Mouse (Mus musculus): Measurements from ENCODE around the gene Kcnip2. TPM values are rescaled to one million over a fixed set of nuclear protein-coding genes. Genes with fewer than 3 reads are reported as not detected.
"Not testable (repeated sequence)": the region's sequence is repeated elsewhere in the genome, so short reads cannot be mapped to it uniquely, and the experiment has no call there.

The Kcnip2 gene
- total and polyA plus RNA-seq, 2 experiments from 2014 or later, result 17.8 to 30.3 TPM

- H3K27ac ChIP-seq, result no peak overlapping the region
Observed at GRCm38 (mm10) chr19:45812673-45813252, 3.1 kb downstream of the Kcnip2 start.

DNA sequence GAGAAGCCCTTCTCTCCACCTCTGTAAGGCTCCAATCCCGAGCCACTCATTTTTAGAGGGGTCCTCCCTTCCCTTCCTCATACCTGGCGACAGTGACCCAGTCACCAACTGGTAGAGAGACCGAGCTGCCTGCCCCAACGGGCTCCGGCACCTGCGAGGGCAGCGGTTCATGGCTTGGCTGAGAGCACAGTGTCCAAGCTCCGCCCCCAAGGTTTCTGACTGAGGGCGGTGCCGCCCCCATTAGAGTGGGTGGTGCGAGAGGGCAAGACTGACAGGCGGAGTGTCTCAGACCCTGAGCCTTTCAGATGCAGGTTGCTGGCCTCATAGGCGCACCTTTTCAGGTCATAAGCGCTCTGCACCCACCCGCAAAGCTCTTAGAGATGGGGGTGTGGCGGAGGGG lies 3.7 kb downstream of the Kcnip2 start:
- peak overlapping the region; percentile 44 for H3K9ac ChIP-seq (replicated peaks; ENCODE audit: low read length)
- peak overlapping the region; percentile 67 for H3K4me2 ChIP-seq (ENCODE audit: low read depth, low read length)
- peak; percentile 38 for DNase-seq (ENCODE audit: low spot score)
- H3K27me3 ChIP-seq (ENCODE audit: insufficient read depth, low read length), result no peaks in the 10 kb centered on the region
- H3K9me3 ChIP-seq (ENCODE audit: low read length), result no peaks in the 10 kb centered on the region
- no peak for TF ChIP-seq CTCF (IDR thresholded peaks at IDR 0.05; ENCODE audit: low read depth)
- peak overlapping the region; percentile 32 for H3K4me3 ChIP-seq (ENCODE audit: low read length)
- no peaks in the 10 kb centered on the region for H3K36me3 ChIP-seq (ENCODE audit: insufficient read depth, low read length)
- ATAC-seq, result no peak
- no peak overlapping the region for H3K27ac ChIP-seq
- 0 out of 2 replicates have a peak, but pooled peaks cover 5% of the 10 kb centered on the region for H3K4me1 ChIP-seq (ENCODE audit: insufficient read depth, low read length)
- 2% methylated on average over 16 of the region's 16 CpGs for WGBS

More at GRCm38 (mm10) chr19:45812673-45813252, 3.1 kb downstream of the Kcnip2 start:
- Histone ChIP-seq H3K4me3 (ENCODE audit: low read length) (peak overlapping the region; percentile 32), H3K36me3 (ENCODE audit: insufficient read depth, low read length) (no peaks in the 10 kb centered on the region), H3K27me3 (ENCODE audit: insufficient read depth, low read length) (no peaks in the 10 kb centered on the region), H3K4me2 (ENCODE audit: low read depth, low read length) (peak overlapping the region; percentile 67), H3K4me1 (ENCODE audit: insufficient read depth, low read length) (0 out of 2 replicates have a peak, but pooled peaks cover 5% of the 10 kb centered on the region), H3K9ac (replicated peaks; ENCODE audit: low read length) (peak overlapping the region; percentile 44; the same call in 1 of the 2 replicates), H3K9me3 (ENCODE audit: low read length) (no peaks in the 10 kb centered on the region)
- DNase-seq (ENCODE audit: low spot score) (peak; percentile 71), ATAC-seq (no peak)
- WGBS, result 15% methylated on average over 8 of the region's 8 CpGs
- TF ChIP-seq CTCF (IDR thresholded peaks at IDR 0.05; ENCODE audit: low read depth), result no peak

DNA sequence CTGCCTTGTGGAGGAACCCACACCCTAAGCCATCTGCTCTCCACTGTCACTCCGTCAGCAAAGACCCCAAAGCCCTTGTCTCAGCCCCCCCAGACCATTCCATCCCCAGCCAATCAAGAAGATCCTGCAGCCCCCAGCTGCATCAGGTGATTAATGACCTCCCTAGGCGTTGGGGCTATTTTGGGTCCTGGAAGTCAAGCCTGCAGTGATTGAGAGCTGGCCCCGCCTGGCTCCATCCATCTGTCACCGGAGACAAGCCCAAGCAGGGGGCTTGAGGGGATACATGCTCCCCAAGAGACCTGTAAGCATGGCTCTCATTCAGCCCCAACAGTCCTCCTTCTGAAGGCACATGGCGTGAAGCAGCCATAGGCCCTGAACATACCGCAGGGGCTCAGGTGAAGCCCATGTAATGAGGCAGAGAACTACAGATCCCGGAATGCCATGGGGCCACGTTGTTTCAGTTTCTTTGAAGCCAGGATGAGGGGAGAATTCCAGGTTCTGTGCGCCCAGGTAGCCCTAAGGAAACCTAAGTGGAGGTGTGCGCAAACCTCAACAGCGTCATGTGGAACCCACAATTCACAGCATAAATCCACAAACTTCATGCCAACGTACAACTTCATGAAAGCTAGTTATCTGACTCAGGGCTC lies 4.7 kb downstream of the Kcnip2 start:
- Histone ChIP-seq H3K4me1 (ENCODE audit: insufficient read depth, low read length) (0 out of 2 replicates have a peak, but pooled peaks cover 5% of the 10 kb centered on the region), H3K9me3 (ENCODE audit: low read length) (no peaks in the 10 kb centered on the region), H3K36me3 (ENCODE audit: insufficient read depth, low read length) (no peaks in the 10 kb centered on the region), H3K4me3 (ENCODE audit: low read length) (no peak overlapping the region), H3K9ac (replicated peaks; ENCODE audit: low read length) (no peak overlapping the region), H3K27ac (no peak overlapping the region), H3K27me3 (ENCODE audit: insufficient read depth, low read length) (no peaks in the 10 kb centered on the region), H3K4me2 (ENCODE audit: low read depth, low read length) (peak overlapping the region; percentile 67)
- 59% methylated on average over 12 of the region's 12 CpGs for WGBS
- ATAC-seq, result no peak
- no peak for DNase-seq (ENCODE audit: low spot score)
- TF ChIP-seq CTCF (IDR thresholded peaks at IDR 0.05; ENCODE audit: low read depth), result no peak

DNA sequence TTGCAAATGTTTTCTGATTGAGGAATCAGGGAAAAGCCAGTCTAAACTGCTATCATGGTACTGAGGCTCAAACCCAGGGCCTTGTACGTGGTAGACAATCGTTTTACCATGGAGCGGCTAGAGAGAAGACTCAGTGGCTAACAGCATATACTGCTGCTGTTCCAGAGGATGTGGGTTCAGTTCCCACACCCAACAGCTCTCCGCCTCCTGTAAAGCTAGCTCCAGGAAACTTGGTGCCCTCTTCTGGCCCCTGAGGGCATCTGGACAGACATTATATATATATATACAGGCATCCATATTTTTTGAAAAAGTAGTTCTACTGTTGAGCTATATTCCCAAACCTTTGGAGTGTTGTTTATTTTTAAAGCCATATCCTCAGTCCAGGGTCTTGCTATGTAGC lies 8.1 kb downstream of the Kcnip2 start:
- no peaks in the 10 kb centered on the region for H3K36me3 ChIP-seq (ENCODE audit: insufficient read depth, low read length)
- H3K9ac ChIP-seq (replicated peaks; ENCODE audit: low read length), result no peak overlapping the region
- ATAC-seq, result no peak
- 91% methylated on average over 4 of the region's 4 CpGs for WGBS
- H3K4me1 ChIP-seq (ENCODE audit: insufficient read depth, low read length), result no peaks in the 10 kb centered on the region
- no peak overlapping the region for H3K27ac ChIP-seq
- no peaks in the 10 kb centered on the region for H3K9me3 ChIP-seq (ENCODE audit: low read length)
- no peak for DNase-seq (ENCODE audit: low spot score)
- no peak overlapping the region for H3K4me3 ChIP-seq (ENCODE audit: low read length)
- no peaks in the 10 kb centered on the region for H3K27me3 ChIP-seq (ENCODE audit: insufficient read depth, low read length)
- no peak for TF ChIP-seq CTCF (IDR thresholded peaks at IDR 0.05; ENCODE audit: low read depth)
- H3K4me2 ChIP-seq (ENCODE audit: low read depth, low read length), result no peak overlapping the region

- H3K36me3 ChIP-seq (ENCODE audit: insufficient read depth, low read length); H3K4me3 ChIP-seq (ENCODE audit: low read length); ATAC-seq; H3K27ac ChIP-seq; H3K9me3 ChIP-seq (ENCODE audit: low read length); H3K27me3 ChIP-seq (ENCODE audit: insufficient read depth, low read length); DNase-seq (ENCODE audit: low spot score); H3K4me1 ChIP-seq (ENCODE audit: insufficient read depth, low read length); H3K4me2 ChIP-seq (ENCODE audit: low read depth, low read length); H3K9ac ChIP-seq (replicated peaks; ENCODE audit: low read length): not testable (repeated sequence)
- 95% methylated on average over 6 of the region's 6 CpGs for WGBS
Observed at GRCm38 (mm10) chr19:45805817-45806216, 10.0 kb downstream of the Kcnip2 start.

- TF ChIP-seq CTCF (IDR thresholded peaks at IDR 0.05; ENCODE audit: low read depth), result peak; percentile 88
- H3K27me3 ChIP-seq (ENCODE audit: insufficient read depth, low read length), result no peaks in the 10 kb centered on the region
- ATAC-seq (peak; percentile 63; the same call in 1 of the 2 replicates), DNase-seq (ENCODE audit: low spot score) (peak; percentile 56)
- 27% methylated on average over 12 of the region's 12 CpGs for WGBS
- H3K9ac ChIP-seq (replicated peaks; ENCODE audit: low read length), result no peak overlapping the region
- H3K27ac ChIP-seq, result no peak overlapping the region
- H3K4me3 ChIP-seq (ENCODE audit: low read length), result no peak overlapping the region
- H3K9me3 ChIP-seq (ENCODE audit: low read length), result no peaks in the 10 kb centered on the region
- no peak overlapping the region for H3K4me2 ChIP-seq (ENCODE audit: low read depth, low read length)
- H3K36me3 ChIP-seq (ENCODE audit: insufficient read depth, low read length), result no peaks in the 10 kb centered on the region
- no peaks in the 10 kb centered on the region for H3K4me1 ChIP-seq (ENCODE audit: insufficient read depth, low read length)
Observed at GRCm38 (mm10) chr19:45804593-45805368, 11.1 kb downstream of the Kcnip2 start.

All from hindbrain, postnatal 0 days (tissue).